Mouse (Mus musculus): ENCODE results near the gene 1700022I11Rik. TPM values are rescaled to one million over a fixed set of nuclear protein-coding genes. Genes with fewer than 3 reads are reported as not detected.

1700022I11Rik gene
- 0.51 and 0.57 TPM in 2 replicates for polyA plus RNA-seq (2015; fragmentation: Nextera tagmentation; extraction: Ambion mirVana)

- Histone ChIP-seq H3K4me3 (no peak within 1 kb of the TSS), H3K9ac (no peak within 1 kb of the TSS), H3K36me3 (no peaks in the 10 kb centered on the region), H3K9me3 (no peaks in the 10 kb centered on the region), H3K4me2 (no peak within 1 kb of the TSS), H3K27me3 (replicated peaks) (0 out of 2 replicates have a peak, but pooled peaks cover 3% of the 10 kb centered on the region), H3K4me1 (peaks cover 24% of the 10 kb centered on the region), H3K27ac (replicated peaks) (no peak within 1 kb of the TSS)
- WGBS, result 87% methylated on average over 4 of the region's 4 CpGs
- ATAC-seq (ENCODE audit: extremely low read depth, insufficient number of reproducible peaks, low FRiP score, low TSS enrichment), result no peak
These were observed at the start of gene 1700022I11Rik for GRCm38 (mm10) chr4:42969304-42969703. Gene 1700022I11Rik, plus strand, starts transcription at chr4:42969604.

DNA sequence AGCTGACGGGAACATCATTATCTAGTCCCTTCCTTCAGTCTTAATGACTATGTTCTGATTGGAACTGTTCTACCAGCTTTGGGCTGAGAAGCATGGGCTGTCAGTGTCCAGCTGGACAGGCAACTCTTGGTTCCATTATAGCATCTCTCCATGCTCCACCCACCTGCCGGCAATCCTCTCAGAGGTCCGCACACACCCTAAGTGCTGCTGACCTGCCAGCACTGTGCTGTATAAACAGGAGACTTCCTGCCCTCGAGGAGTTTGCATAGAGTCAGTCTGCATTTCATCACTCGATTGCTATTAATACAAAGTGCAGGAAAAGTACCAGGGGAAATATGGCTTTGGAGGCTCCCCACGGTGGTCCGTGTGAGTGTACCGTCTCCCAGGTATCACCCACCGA, 48.7 kb upstream of the 1700022I11Rik start:
- Histone ChIP-seq H3K4me3 (no peak overlapping the region), H3K4me2 (no peak overlapping the region), H3K36me3 (no peaks in the 10 kb centered on the region), H3K27ac (replicated peaks) (no peak overlapping the region), H3K4me1 (peaks cover 6% of the 10 kb centered on the region; the same call in 1 of the 2 replicates), H3K9ac (no peak overlapping the region), H3K27me3 (replicated peaks) (peaks cover 75% of the 10 kb centered on the region), H3K9me3 (no peaks in the 10 kb centered on the region)
- no peak for ATAC-seq (ENCODE audit: extremely low read depth, insufficient number of reproducible peaks, low FRiP score, low TSS enrichment)
- WGBS, result 71% methylated on average over 9 of the region's 9 CpGs

GRCm38 (mm10) chr4:42921536-42921935, 47.9 kb upstream of the 1700022I11Rik start:
- Histone ChIP-seq H3K9ac (no peak overlapping the region), H3K27me3 (replicated peaks) (peaks cover 72% of the 10 kb centered on the region), H3K4me1 (peaks cover 6% of the 10 kb centered on the region; the same call in 1 of the 2 replicates), H3K27ac (replicated peaks) (no peak overlapping the region), H3K4me2 (no peak overlapping the region), H3K4me3 (no peak overlapping the region), H3K9me3 (no peaks in the 10 kb centered on the region), H3K36me3 (no peaks in the 10 kb centered on the region)
- ATAC-seq (ENCODE audit: extremely low read depth, insufficient number of reproducible peaks, low FRiP score, low TSS enrichment), result no peak
- WGBS, result 75% methylated on average over 2 of the region's 2 CpGs

DNA sequence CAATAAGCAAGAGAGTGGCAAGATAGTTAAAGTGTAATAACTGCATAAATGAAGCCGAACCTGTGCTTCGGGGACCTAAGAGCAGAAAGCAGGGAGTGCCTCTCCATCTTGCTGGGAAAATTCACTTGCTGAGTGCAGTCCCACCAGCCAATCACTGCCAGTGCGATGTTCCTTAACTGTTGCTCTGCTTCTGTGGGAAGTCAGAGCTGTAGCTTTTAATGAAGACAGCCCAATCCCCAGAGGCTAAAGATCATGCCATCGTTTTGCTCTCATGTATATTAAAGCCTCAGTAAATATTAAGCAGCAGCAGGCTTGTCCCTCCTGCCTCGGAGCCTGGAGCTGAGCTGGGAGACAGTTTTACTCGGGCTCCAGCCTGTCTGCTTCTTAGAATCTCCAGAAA, 47.3 kb upstream of the 1700022I11Rik start:
- ATAC-seq (ENCODE audit: extremely low read depth, insufficient number of reproducible peaks, low FRiP score, low TSS enrichment), result no peak
- H3K4me3 ChIP-seq, result no peak overlapping the region
- no peak overlapping the region for H3K4me2 ChIP-seq
- H3K9me3 ChIP-seq, result no peaks in the 10 kb centered on the region
- WGBS, result 63% methylated on average over 6 of the region's 6 CpGs
- peaks cover 6% of the 10 kb centered on the region; the same call in 1 of the 2 replicates for H3K4me1 ChIP-seq
- H3K9ac ChIP-seq, result no peak overlapping the region
- H3K27ac ChIP-seq (replicated peaks), result no peak overlapping the region
- H3K36me3 ChIP-seq, result no peaks in the 10 kb centered on the region
- H3K27me3 ChIP-seq (replicated peaks), result peaks cover 68% of the 10 kb centered on the region

DNA sequence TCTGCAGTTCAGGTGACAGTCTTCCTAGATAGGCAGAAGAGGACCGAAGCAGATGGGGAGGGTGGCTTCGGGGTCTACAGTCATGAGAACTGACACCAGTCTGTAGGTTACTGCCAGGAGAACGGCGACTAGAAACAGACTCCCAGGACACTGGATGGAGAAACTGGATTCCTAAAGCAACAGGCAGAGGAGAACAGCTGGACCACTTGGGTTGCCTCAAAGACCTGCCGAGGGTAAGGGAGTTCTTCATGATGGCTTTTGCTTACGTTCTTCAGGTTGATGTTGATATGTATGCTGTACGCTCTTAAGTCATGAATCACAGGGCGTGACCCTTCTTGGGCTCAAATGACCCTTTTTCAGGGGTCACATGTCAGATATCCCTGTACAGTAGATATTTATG, 46.9 kb upstream of the 1700022I11Rik start:
- WGBS, result 76% methylated on average over 8 of the region's 8 CpGs
- no peak overlapping the region for H3K4me2 ChIP-seq
- H3K4me3 ChIP-seq, result no peak overlapping the region
- peaks cover 64% of the 10 kb centered on the region for H3K27me3 ChIP-seq (replicated peaks)
- H3K27ac ChIP-seq (replicated peaks), result no peak overlapping the region
- H3K36me3 ChIP-seq, result no peaks in the 10 kb centered on the region
- H3K9ac ChIP-seq, result no peak overlapping the region
- H3K9me3 ChIP-seq, result no peaks in the 10 kb centered on the region
- peaks cover 3% of the 10 kb centered on the region; the same call in 1 of the 2 replicates for H3K4me1 ChIP-seq
- ATAC-seq (ENCODE audit: extremely low read depth, insufficient number of reproducible peaks, low FRiP score, low TSS enrichment), result no peak

DNA sequence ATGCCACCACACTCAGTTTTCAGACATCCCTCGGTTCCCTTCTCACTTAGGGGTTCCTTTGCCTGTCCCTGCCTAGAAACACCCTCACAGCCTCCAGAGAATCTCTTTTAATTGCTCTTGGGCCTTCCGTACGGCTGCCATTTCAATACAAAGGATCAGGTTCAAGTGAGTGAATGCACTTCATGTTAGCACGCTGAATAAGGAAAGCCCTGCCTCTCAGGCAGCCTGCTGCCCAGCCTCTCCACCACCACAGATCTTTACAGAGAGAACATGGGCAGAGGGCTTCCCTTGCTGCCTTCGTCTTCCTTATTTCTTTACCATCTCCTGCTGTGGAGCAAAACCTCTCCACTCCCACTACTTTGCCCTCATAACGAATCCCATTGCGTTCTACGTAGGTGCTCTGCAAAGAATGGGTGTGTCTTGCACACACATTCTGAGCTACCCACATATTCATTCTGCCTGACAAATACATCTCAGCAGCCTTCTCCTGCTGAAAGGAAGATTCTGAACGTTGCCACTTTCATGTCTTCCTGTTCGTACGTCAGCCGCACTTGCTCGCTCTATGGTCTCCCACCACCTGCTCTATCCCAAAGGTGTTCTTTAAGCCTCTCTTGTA, 45.2 kb upstream of the 1700022I11Rik start:
- Histone ChIP-seq H3K36me3 (no peaks in the 10 kb centered on the region), H3K4me1 (no peaks in the 10 kb centered on the region), H3K4me2 (no peak overlapping the region), H3K9me3 (no peaks in the 10 kb centered on the region), H3K9ac (no peak overlapping the region), H3K4me3 (no peak overlapping the region), H3K27ac (replicated peaks) (no peak overlapping the region), H3K27me3 (replicated peaks) (peaks cover 47% of the 10 kb centered on the region)
- ATAC-seq (ENCODE audit: extremely low read depth, insufficient number of reproducible peaks, low FRiP score, low TSS enrichment), result no peak
- WGBS, result 75% methylated on average over 13 of the region's 13 CpGs

GRCm38 (mm10) chr4:42928209-42928608, 41.2 kb upstream of the 1700022I11Rik start:
- H3K36me3 ChIP-seq, result no peaks in the 10 kb centered on the region
- 72% methylated on average over 5 of the region's 5 CpGs for WGBS
- H3K9ac ChIP-seq, result no peak overlapping the region
- H3K9me3 ChIP-seq, result no peaks in the 10 kb centered on the region
- H3K4me2 ChIP-seq, result no peak overlapping the region
- ATAC-seq (ENCODE audit: extremely low read depth, insufficient number of reproducible peaks, low FRiP score, low TSS enrichment), result no peak
- H3K4me1 ChIP-seq, result peaks cover 24% of the 10 kb centered on the region
- H3K4me3 ChIP-seq, result no peak overlapping the region
- H3K27ac ChIP-seq (replicated peaks), result no peak overlapping the region
- H3K27me3 ChIP-seq (replicated peaks), result peaks cover 30% of the 10 kb centered on the region

- no peak overlapping the region for H3K9ac ChIP-seq
- no peaks in the 10 kb centered on the region for H3K36me3 ChIP-seq
- no peak for ATAC-seq (ENCODE audit: extremely low read depth, insufficient number of reproducible peaks, low FRiP score, low TSS enrichment)
- no peak overlapping the region for H3K4me3 ChIP-seq
- peaks cover 22% of the 10 kb centered on the region for H3K27me3 ChIP-seq (replicated peaks)
- no peaks in the 10 kb centered on the region for H3K9me3 ChIP-seq
- H3K4me2 ChIP-seq, result no peak overlapping the region
- H3K4me1 ChIP-seq, result peaks cover 31% of the 10 kb centered on the region
- H3K27ac ChIP-seq (replicated peaks), result no peak overlapping the region
- 86% methylated on average over 9 of the region's 9 CpGs for WGBS
These were observed 40.5 kb upstream of the 1700022I11Rik start for GRCm38 (mm10) chr4:42928952-42929351.

GRCm38 (mm10) chr4:42932229-42932969, 37.0 kb upstream of the 1700022I11Rik start:
- Histone ChIP-seq H3K27ac (replicated peaks) (peak overlapping the region; percentile 93), H3K27me3 (replicated peaks) (peaks cover 31% of the 10 kb centered on the region), H3K4me1 (peaks cover 33% of the 10 kb centered on the region), H3K9me3 (no peaks in the 10 kb centered on the region), H3K4me3 (no peak overlapping the region), H3K36me3 (no peaks in the 10 kb centered on the region), H3K9ac (0 out of 2 replicates have a peak overlapping the region, but pooled peaks have one; percentile 0), H3K4me2 (peak overlapping the region; percentile 69)
- WGBS, result 39% methylated on average over 8 of the region's 8 CpGs
- ATAC-seq (ENCODE audit: extremely low read depth, insufficient number of reproducible peaks, low FRiP score, low TSS enrichment), result no peak

DNA sequence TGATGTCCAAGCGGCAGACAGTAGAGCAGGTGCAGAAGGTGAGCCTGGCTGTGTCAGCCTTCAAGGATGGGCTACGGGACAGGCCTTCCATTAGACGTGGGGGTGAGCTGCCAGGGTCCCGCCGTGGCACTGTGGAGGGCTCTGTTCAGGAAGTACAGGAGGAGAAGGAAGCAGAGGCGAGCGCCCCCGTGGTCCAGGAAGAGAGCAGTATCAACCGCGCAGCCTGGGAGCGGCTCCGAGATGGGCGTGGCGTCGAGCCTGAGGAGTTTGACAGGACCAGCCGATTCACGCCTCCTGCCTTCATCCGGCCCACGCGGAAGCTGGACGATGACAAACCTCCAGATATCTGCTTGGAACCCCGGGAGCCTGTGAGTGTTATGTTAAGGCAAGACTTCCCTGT, 35.8 kb upstream of the 1700022I11Rik start:
- peak overlapping the region; percentile 41 for H3K4me3 ChIP-seq
- H3K4me2 ChIP-seq, result peak overlapping the region; percentile 69
- 6% methylated on average over 22 of the region's 22 CpGs for WGBS
- peak; percentile 47; the same call in 1 of the 2 replicates for ATAC-seq (ENCODE audit: extremely low read depth, insufficient number of reproducible peaks, low FRiP score, low TSS enrichment)
- H3K27me3 ChIP-seq (replicated peaks), result peaks cover 44% of the 10 kb centered on the region
- H3K4me1 ChIP-seq, result peaks cover 33% of the 10 kb centered on the region
- H3K27ac ChIP-seq (replicated peaks), result peak overlapping the region; percentile 93
- H3K9ac ChIP-seq, result peak overlapping the region; percentile 72
- no peaks in the 10 kb centered on the region for H3K36me3 ChIP-seq
- H3K9me3 ChIP-seq, result no peaks in the 10 kb centered on the region

GRCm38 (mm10) chr4:42941396-42941795, 28.0 kb upstream of the 1700022I11Rik start:
- Histone ChIP-seq H3K36me3 (no peaks in the 10 kb centered on the region), H3K27ac (replicated peaks) (no peak overlapping the region), H3K4me2 (no peak overlapping the region), H3K9me3 (no peaks in the 10 kb centered on the region), H3K4me3 (no peak overlapping the region), H3K4me1 (no peaks in the 10 kb centered on the region), H3K9ac (no peak overlapping the region), H3K27me3 (replicated peaks) (peaks cover 78% of the 10 kb centered on the region)
- ATAC-seq (ENCODE audit: extremely low read depth, insufficient number of reproducible peaks, low FRiP score, low TSS enrichment), result no peak
- WGBS, result 65% methylated on average over 7 of the region's 7 CpGs

All from heart, embryonic 13.5 days (tissue).